Mouse (Mus musculus) right cerebral cortex, adult 2 months (tissue): Measurements from ENCODE around the gene Gm13272.
"Not testable (repeated sequence)": the region's sequence is repeated elsewhere in the genome, so short reads cannot be mapped to it uniquely, and the experiment has no call there.

Source experiments
- DNase-seq, 2 experiments: peaks; one replicate each; pipeline ENCODE4 v3.0.0; 2021 to 2022; ENCODE audit warnings: low spot score in 2 of 2

Gene Gm13272

DNA sequence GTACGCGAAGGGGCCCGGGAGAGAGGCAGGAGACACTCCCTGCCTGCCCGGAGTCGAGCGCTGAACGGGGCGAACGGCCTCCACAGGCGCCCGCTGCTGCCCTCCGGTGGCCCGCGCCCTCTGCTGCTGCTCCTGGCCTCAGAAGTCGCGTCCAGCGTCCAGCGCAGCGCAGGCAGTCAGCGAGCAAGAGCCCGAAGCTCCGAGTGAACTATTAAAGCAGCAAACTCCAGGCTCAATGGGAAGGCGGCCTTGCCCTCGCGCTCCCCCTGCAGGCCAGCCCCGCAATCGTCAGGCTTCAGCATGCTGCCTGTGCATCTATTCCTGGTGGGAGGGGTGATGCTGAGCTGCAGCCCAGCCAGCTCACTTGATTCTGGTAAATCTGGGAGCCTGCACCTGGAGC, 5.8 kb downstream of the Gm13272 start, which contains the start of gene Gm13276:
TSS of gene Gm13276 (plus strand) at position 301 of the 400 bp plus-strand sequence.
- not testable (repeated sequence) for DNase-seq

DNA sequence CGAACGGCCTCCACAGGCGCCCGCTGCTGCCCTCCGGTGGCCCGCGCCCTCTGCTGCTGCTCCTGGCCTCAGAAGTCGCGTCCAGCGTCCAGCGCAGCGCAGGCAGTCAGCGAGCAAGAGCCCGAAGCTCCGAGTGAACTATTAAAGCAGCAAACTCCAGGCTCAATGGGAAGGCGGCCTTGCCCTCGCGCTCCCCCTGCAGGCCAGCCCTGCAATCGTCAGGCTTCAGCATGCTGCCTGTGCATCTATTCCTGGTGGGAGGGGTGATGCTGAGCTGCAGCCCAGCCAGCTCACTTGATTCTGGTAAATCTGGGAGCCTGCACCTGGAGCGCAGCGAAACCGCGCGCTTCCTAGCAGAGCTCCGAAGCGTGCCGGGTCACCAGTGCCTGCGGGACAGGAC, 8.8 kb downstream of the Gm13272 start, which contains the start of gene Gm13277:
TSS of gene Gm13277 (plus strand) at position 231 of the 400 bp plus-strand sequence.
- peak; percentile 73 to 75 for DNase-seq

DNA sequence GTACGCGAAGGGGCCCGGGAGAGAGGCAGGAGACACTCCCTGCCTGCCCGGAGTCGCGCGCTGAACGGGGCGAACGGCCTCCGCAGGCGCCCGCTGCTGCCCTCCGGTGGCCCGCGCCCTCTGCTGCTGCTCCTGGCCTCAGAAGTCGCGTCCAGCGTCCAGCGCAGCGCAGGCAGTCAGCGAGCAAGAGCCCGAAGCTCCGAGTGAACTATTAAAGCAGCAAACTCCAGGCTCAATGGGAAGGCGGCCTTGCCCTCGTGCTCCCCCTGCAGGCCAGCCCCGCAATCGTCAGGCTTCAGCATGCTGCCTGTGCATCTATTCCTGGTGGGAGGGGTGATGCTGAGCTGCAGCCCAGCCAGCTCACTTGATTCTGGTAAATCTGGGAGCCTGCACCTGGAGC, 11.6 kb downstream of the Gm13272 start, which contains the start of gene Gm13278:
TSS of gene Gm13278 (plus strand) at position 301 of the 400 bp plus-strand sequence.
- not testable (repeated sequence) for DNase-seq

DNA sequence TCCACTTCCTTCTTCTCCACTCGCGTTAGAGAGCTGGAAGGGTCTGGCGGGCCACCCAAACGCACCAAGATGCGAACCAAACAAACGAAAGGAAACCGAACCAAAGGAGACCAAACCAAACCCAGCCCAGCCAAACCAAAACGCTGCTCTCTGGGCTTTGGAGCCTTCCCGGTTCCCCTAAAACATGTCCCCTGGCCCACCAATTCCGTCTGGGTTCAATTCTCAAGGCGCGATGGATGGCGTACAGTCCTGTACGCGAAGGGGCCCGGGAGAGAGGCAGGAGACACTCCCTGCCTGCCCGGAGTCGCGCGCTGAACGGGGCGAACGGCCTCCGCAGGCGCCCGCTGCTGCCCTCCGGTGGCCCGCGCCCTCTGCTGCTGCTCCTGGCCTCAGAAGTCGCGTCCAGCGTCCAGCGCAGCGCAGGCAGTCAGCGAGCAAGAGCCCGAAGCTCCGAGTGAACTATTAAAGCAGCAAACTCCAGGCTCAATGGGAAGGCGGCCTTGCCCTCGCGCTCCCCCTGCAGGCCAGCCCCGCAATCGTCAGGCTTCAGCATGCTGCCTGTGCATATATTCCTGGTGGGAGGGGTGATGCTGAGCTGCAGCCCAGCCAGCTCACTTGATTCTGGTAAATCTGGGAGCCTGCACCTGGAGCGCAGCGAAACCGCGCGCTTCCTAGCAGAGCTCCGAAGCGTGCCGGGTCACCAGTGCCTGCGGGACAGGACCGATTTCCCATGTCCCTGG, 14.5 kb downstream of the Gm13272 start, which contains the start of gene Gm13275:
TSS of gene Gm13275 (plus strand) at position 552 of the 740 bp plus-strand sequence.
- peak; percentile 55 to 66 for DNase-seq

DNA sequence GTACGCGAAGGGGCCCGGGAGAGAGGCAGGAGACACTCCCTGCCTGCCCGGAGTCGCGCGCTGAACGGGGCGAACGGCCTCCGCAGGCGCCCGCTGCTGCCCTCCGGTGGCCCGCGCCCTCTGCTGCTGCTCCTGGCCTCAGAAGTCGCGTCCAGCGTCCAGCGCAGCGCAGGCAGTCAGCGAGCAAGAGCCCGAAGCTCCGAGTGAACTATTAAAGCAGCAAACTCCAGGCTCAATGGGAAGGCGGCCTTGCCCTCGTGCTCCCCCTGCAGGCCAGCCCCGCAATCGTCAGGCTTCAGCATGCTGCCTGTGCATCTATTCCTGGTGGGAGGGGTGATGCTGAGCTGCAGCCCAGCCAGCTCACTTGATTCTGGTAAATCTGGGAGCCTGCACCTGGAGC, 17.4 kb downstream of the Gm13272 start, which contains the start of gene Gm13279:
TSS of gene Gm13279 (plus strand) at position 301 of the 400 bp plus-strand sequence.
- not testable (repeated sequence) for DNase-seq

DNA sequence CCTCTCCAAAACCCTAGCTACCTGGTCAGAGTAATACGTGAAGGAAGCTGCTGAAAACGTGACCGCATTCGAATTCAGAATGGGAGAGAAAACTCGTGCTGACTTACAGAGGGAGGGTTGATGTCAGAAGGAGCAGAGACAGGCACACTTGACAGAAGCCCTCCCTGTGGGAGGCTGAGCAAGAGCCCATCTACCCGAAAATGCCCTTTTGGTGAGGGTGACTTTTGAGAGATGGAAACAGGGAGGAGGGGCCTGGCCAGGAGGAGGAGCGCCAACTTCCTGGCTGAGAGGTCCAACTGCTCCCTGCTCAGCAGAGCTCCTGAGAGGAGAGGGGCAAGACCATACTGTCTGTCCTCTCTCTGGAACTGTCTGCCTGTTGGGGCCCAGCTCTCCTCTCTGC, 19.7 kb downstream of the Gm13272 start, which contains the start of gene Gm13285:
TSS of gene Gm13285 (plus strand) at position 301 of the 400 bp plus-strand sequence.
- DNase-seq, result not testable (repeated sequence)

DNA sequence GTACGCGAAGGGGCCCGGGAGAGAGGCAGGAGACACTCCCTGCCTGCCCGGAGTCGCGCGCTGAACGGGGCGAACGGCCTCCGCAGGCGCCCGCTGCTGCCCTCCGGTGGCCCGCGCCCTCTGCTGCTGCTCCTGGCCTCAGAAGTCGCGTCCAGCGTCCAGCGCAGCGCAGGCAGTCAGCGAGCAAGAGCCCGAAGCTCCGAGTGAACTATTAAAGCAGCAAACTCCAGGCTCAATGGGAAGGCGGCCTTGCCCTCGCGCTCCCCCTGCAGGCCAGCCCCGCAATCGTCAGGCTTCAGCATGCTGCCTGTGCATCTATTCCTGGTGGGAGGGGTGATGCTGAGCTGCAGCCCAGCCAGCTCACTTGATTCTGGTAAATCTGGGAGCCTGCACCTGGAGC, 23.3 kb downstream of the Gm13272 start, which contains the start of gene Gm13287:
TSS of gene Gm13287 (plus strand) at position 301 of the 400 bp plus-strand sequence.
- not testable (repeated sequence) for DNase-seq

DNA sequence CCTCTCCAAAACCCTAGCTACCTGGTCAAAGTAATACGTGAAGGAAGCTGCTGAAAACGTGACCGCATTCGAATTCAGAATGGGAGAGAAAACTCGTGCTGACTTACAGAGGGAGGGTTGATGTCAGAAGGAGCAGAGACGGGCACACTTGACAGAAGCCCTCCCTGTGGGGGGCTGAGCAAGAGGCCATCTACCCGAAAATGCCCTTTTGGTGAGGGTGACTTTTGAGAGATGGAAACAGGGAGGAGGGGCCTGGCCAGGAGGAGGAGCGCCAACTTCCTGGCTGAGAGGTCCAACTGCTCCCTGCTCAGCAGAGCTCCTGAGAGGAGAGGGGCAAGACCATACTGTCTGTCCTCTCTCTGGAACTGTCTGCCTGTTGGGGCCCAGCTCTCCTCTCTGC, 25.6 kb downstream of the Gm13272 start, which contains the start of gene Gm13288:
TSS of gene Gm13288 (plus strand) at position 301 of the 400 bp plus-strand sequence.
- DNase-seq, result not testable (repeated sequence)

DNA sequence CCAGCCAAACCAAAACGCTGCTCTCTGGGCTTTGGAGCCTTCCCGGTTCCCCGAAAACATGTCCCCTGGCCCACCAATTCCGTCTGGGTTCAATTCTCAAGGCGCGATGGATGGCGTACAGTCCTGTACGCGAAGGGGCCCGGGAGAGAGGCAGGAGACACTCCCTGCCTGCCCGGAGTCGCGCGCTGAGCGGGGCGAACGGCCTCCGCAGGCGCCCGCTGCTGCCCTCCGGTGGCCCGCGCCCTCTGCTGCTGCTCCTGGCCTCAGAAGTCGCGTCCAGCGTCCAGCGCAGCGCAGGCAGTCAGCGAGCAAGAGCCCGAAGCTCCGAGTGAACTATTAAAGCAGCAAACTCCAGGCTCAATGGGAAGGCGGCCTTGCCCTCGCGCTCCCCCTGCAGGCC, 26.1 kb downstream of the Gm13272 start:
- not testable (repeated sequence) for DNase-seq

DNA sequence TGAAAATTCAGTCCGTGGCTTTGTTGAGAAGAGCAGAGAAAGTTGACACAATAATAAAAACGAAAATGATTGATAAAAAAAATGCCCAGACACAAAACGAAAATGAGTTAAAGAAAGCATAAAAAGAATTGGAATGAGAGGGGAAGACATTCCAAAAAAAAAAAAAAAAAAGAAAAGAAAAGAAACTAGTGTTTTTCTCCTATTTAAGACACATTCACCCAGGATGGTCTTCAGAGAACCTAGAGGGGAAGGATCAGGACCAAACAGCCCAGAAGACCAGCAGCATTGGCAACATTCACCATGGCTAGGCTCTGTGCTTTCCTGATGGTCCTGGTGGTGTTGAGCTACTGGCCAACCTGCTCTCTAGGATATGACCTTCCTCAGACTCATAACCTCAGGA, 36.3 kb downstream of the Gm13272 start, which contains the start of gene Ifna7:
TSS of gene Ifna7 (plus strand) at position 301 of the 400 bp plus-strand sequence.
- no peak for DNase-seq

DNA sequence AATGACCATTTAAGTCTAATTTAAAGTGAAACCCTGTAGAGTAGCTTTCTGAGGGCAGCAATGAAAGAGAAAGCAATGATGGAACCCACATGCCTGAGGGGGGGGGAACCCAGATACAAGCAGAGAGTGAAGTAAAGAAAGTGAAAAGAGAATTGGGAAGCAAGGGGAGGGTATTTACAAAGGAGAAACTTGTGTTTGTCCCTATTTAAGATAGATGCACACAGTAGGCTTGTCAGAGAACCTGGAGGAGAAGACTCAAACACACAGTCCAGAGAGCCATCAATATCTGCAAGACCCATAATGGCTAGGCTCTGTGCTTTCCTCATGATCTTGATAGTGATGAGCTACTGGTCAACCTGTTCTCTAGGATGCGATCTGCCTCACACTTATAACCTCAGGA, 40.0 kb downstream of the Gm13272 start, which contains the start of gene Ifna11:
TSS of gene Ifna11 (plus strand) at position 301 of the 400 bp plus-strand sequence.
- DNase-seq, result no peak

DNA sequence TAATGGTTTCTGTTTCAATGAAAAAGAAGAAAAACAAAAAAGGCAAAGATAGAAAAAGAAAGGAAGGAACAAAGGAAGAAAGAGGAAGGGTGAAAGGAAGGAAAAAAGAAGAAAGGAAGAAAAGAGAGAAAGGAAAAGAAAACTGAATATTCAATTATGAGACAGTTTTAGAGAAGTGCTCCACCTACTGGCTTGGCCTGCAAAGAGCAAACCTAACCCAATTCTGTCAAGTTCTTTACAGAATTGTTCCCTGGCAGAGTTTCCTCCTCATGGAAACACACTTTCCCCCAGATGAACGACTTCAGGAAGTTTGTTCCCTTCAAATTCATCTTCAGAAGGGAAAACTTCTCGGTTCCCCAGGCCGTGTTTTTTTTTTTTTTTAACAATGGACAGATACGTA, 43.3 kb downstream of the Gm13272 start:
- DNase-seq, result peak; percentile 18 to 26

DNA sequence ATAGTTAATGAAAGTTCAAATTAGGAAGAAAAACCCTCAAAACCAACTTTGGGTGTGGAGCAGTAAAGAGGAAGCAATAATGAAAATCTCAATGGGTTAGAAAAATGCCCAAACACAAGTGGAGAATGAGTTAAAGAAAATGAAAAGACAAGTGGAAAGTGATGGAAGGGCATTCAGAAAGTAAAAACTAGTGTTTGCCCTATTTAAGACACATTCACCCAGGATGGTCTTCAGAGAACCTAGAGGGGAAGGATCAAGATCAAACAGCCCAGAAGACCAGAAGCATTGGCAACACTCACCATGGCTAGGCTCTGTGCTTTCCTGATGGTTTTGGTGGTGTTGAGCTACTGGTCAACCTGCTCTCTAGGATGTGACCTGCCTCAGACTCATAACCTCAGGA, 47.5 kb downstream of the Gm13272 start, which contains the start of gene Ifna6:
TSS of gene Ifna6 (plus strand) at position 301 of the 400 bp plus-strand sequence.
- not testable (repeated sequence) for DNase-seq
